Mouse (Mus musculus) stomach, embryonic 16.5 days (tissue): ENCODE measurements around the gene Gpx7. TPM values are rescaled to one million over a fixed set of nuclear protein-coding genes. Genes with fewer than 3 reads are reported as not detected.

Source experiments
- ATAC-seq: fragments of 200-750 bp; cut with Nextera tagmentation; 2 replicates; pipeline ENCODE4 v1.8.0; 2017; ENCODE audit warnings: moderate number of reproducible peaks, moderate TSS enrichment; ENCODE audit not compliant: insufficient read depth, low FRiP score
- H3K27ac ChIP-seq: fragments of 300-500 bp; sonication (generic); 2 replicates; pipeline ENCODE4 v1.5.1; 2014; ENCODE audit warnings: low read length
- H3K27me3 ChIP-seq: fragments of 300-500 bp; sonication (generic); 2 replicates; pipeline ENCODE4 v1.6.1; 2014; ENCODE audit warnings: low read length, control low read depth, mixed read lengths; ENCODE audit not compliant: control insufficient read depth, insufficient read depth
- H3K36me3 ChIP-seq: fragments of 300-500 bp; sonication (generic); 2 replicates; pipeline ENCODE4 v1.6.1; 2014; ENCODE audit warnings: low read length; ENCODE audit not compliant: control insufficient read depth, insufficient read depth
- H3K4me1 ChIP-seq: fragments of 300-500 bp; sonication (generic); 2 replicates; pipeline ENCODE4 v1.6.1; 2014; ENCODE audit warnings: low read length, control low read depth, mixed read lengths; ENCODE audit not compliant: control insufficient read depth, insufficient read depth
- H3K4me2 ChIP-seq: fragments of 300-500 bp; sonication (generic); 2 replicates; pipeline ENCODE4 v1.6.1; 2014; ENCODE audit warnings: low read depth, low read length, mixed read lengths
- H3K4me3 ChIP-seq: fragments of 300-500 bp; sonication (generic); replicated peaks from 2 replicates; pipeline ENCODE4 v1.5.1; 2014; ENCODE audit warnings: mild to moderate bottlenecking, low read length
- H3K9ac ChIP-seq: fragments of 300-500 bp; sonication (generic); 2 replicates; pipeline ENCODE4 v1.6.1; 2014; ENCODE audit warnings: low read length
- H3K9me3 ChIP-seq: fragments of 300-500 bp; sonication (generic); replicated peaks from 2 replicates; pipeline ENCODE4 v1.6.1; 2016; ENCODE audit warnings: low read length, control low read depth; ENCODE audit not compliant: control insufficient read depth
- WGBS: fragments of 180-500 bp; shearing (Covaris S2); extraction: QIAGEN DNeasy Blood & Tissue Kit; methylation state at CpG from one replicate; pipeline ENCODE4 v1.1.7; 2014; 5-methylcytosine and 5-hydroxymethylcytosine counted together
- polyA plus RNA-seq: library from polyadenylated mRNA; unstranded; fragments of >200 nt; fragmentation: Nextera tagmentation; extraction: Ambion mirVana; gene quantifications from 2 replicates; pipeline ENCODE4 v1.2.1, GENCODE M21; 2015

Gpx7 gene
- polyA plus RNA-seq: 63.3 and 66.6 TPM in 2 replicates

DNA sequence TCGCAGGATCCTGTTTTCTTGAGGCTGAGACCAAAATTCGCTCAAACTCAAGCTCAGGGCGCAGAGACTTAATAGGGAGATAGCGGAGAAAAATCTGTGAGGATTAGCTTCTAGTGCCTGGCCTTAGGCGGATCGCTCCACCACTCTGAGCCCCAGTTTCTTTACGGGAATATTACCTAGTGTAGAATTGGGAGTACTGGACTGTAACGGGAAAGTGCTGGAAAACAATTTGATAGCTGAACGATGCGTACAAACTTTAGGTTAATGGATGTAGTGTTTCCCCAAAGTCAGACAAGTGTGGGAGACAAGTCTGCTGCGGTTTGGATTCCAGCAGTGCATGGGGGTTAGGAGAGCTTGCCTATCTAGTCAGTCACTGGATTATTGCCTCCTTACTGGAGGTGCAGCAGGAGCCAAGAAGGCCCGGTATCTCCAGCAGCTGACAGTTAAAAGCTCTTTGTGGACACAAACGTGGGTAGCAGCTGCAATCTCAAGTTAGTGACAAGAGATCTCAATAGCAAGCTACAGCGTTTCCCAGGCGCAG lies at the start of gene Gpx7:
Gene Gpx7 (minus strand): TSS at position 101 of the 541 bp plus-strand sequence.
- Histone ChIP-seq H3K27ac (peak within 1 kb of the TSS; percentile 81), H3K36me3 (no peaks in the 10 kb centered on the region), H3K4me1 (peaks cover 9% of the 10 kb centered on the region), H3K9ac (peak within 1 kb of the TSS; percentile 87), H3K4me2 (peak within 1 kb of the TSS; percentile 76), H3K9me3 (no peaks in the 10 kb centered on the region), H3K27me3 (no peaks in the 10 kb centered on the region), H3K4me3 (peak within 1 kb of the TSS; percentile 56)
- 16% methylated on average over 15 of the region's 15 CpGs for WGBS
- ATAC-seq: 0 out of 2 replicates have a peak, but pooled peaks have one; percentile 16

DNA sequence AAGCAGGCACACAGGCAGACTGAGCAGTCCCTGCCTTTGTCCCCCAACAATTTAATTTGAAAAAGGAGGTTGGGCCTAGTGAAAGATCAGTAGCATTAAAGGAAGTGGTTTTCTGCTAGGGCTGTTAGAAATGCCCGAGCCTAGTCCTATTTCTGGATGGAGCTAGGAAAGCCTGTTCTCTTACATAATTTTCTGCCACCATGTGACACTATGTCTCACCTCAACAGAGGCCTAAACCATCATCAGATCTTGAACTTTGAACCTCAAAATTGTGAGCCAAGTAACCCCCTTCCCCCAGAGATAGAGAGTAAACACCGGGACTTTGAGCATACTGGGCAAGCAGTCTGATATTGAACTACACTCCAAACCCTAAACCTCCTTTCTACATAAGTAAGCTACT lies 49.3 kb upstream of the Gpx7 start:
- 48% methylated on average over 2 of the region's 2 CpGs for WGBS
- Histone ChIP-seq H3K4me3 (no peak overlapping the region), H3K4me2 (no peak overlapping the region), H3K27ac (peak overlapping the region; percentile 9; the same call in 1 of the 2 replicates), H3K9me3 (no peaks in the 10 kb centered on the region), H3K27me3 (no peaks in the 10 kb centered on the region), H3K9ac (no peak overlapping the region), H3K36me3 (no peaks in the 10 kb centered on the region), H3K4me1 (peaks cover 10% of the 10 kb centered on the region)
- ATAC-seq: no peak

DNA sequence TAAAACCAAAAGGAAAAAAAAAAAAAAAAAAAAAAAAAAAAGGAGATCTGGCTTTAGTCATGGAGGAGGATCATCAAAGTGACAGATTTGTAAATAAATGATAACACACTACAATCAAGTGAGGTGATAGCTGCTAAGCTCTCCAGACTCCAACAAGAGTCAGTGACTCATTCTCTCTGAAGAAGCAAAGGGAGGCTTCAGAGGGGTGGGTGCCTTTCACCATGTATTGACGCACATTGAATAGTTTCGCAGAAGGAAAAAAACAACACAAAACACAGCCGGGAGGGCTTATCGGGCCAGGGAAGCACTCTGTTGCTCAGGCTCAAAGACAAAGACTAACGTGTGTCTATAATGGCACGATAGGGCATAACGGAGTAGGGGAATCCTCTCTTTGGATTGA lies 41.3 kb upstream of the Gpx7 start:
- Histone ChIP-seq H3K9me3 (no peaks in the 10 kb centered on the region), H3K27ac (no peak overlapping the region), H3K4me1 (no peaks in the 10 kb centered on the region), H3K4me3 (no peak overlapping the region), H3K27me3 (no peaks in the 10 kb centered on the region), H3K9ac (no peak overlapping the region), H3K4me2 (no peak overlapping the region), H3K36me3 (no peaks in the 10 kb centered on the region)
- no peak for ATAC-seq
- 35% methylated on average over 7 of the region's 7 CpGs for WGBS

DNA sequence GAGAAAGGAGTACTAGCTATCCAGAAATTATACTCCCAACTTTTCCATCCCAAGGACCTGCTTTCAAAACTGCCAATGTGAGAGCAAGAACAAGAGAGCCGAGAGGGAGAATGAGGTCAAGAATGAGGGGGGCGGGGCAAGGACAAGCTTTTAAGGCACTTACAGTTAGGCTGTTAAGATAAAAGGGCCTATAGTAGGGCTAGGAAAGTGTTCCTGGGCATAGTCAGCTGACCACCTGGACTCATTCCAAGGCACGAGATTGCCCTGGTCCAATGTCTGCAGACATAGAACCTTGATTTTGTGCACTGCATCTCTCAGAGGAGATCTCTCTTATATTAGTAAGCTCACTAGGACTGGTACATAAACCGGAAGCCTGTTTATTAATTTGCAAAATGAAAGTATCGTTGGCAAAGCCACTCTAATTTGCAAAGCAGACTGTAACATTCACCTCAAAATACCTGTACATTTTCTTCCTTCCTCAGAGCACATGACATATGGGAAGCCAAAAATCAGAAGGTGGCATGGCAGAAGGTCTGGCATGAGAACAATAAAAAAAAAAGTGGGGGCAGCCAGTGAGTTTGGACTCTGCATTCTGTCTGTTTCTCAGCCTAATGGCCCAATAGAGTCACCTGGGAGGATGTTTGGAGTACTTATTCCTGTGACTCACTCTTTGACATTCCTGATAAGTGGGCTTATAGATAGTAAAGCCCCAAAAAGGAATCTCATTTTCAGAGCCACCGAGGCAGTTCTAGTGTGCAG lies 31.5 kb upstream of the Gpx7 start:
- Histone ChIP-seq H3K9me3 (no peaks in the 10 kb centered on the region), H3K4me2 (no peak overlapping the region), H3K36me3 (no peaks in the 10 kb centered on the region), H3K4me3 (no peak overlapping the region), H3K27ac (no peak overlapping the region), H3K27me3 (no peaks in the 10 kb centered on the region), H3K9ac (no peak overlapping the region), H3K4me1 (peaks cover 7% of the 10 kb centered on the region; the same call in 1 of the 2 replicates)
- ATAC-seq: no peak
- 49% methylated on average over 6 of the region's 6 CpGs for WGBS

DNA sequence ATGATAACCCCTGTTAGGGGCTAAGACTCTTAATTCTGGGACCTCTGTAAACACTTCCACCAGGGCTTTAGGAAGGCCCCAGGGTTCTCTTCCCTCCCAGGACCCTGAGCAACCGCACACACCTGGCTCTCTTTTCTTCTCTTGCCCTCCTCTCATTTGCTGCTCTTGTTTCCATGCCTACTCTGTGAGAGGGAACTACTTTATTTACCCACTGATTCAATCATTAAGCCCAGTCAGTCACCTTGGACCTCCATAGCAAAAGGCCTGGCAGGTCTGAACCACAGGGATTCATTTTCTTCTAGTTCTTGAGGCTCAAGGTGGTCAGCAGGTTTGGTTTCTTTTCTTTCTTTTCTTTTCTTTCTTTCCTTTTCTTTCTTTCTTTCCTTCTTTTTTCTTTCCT lies 29.5 kb upstream of the Gpx7 start:
- 82% methylated on average over 1 of the region's 1 CpGs for WGBS
- H3K27ac ChIP-seq: no peak overlapping the region

DNA sequence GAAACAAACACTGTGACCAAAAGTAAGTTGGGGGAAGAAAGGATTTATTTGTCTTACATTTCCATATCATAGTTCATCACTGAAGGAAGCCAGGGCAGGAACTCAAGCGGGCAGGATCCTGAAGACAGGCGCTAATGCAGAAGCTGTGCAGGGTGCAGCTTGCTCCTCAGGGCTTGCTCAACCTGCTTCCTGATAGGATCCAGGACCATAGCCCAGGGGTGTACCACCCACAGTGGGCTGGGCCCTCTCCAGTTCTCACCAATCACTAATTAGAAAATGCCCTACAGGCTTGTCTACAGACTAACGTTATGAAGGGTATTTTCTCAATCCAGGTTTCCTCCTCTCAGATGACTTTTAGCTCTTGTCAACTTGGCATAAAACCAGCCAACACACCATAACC lies 28.9 kb upstream of the Gpx7 start:
- H3K9me3 ChIP-seq: no peaks in the 10 kb centered on the region
- no peak overlapping the region for H3K4me2 ChIP-seq
- peaks cover 18% of the 10 kb centered on the region for H3K4me1 ChIP-seq
- H3K4me3 ChIP-seq: no peak overlapping the region
- no peaks in the 10 kb centered on the region for H3K36me3 ChIP-seq
- H3K27ac ChIP-seq: no peak overlapping the region
- ATAC-seq: no peak
- WGBS: 54% methylated on average over 3 of the region's 3 CpGs
- no peak overlapping the region for H3K9ac ChIP-seq
- H3K27me3 ChIP-seq: no peaks in the 10 kb centered on the region

More for the DNA sequence above, 29.5 kb upstream of the Gpx7 start:
- no peak overlapping the region for H3K4me2 ChIP-seq
- H3K9me3 ChIP-seq: no peaks in the 10 kb centered on the region
- H3K4me3 ChIP-seq: no peak overlapping the region
- no peaks in the 10 kb centered on the region for H3K36me3 ChIP-seq
- H3K27me3 ChIP-seq: no peaks in the 10 kb centered on the region
- no peak overlapping the region for H3K9ac ChIP-seq
- peaks cover 16% of the 10 kb centered on the region for H3K4me1 ChIP-seq
- ATAC-seq: peak; percentile 25; the same call in 1 of the 2 replicates

DNA sequence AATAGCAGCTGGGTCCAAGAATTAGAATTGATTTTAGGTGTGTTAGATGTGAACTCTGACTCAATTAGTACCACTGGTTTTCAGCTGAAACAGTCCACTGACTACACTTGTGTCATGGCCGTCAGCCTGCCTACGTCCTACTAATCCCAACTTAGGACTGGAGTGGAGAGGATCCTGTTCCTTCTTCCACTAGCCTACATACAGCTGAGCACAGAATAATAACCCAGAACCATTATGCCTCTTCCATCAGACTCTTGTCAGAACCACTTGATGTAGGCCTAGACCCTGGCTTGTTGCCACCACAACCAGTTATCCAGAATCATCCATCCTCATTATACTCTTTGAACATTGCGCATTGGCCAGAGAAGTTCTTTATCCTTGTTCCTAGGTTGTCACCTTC lies 28.0 kb upstream of the Gpx7 start:
- no peaks in the 10 kb centered on the region for H3K36me3 ChIP-seq
- no peaks in the 10 kb centered on the region for H3K9me3 ChIP-seq
- ATAC-seq: no peak
- no peak overlapping the region for H3K9ac ChIP-seq
- H3K27me3 ChIP-seq: no peaks in the 10 kb centered on the region
- no peak overlapping the region for H3K4me3 ChIP-seq
- H3K4me2 ChIP-seq: no peak overlapping the region
- H3K4me1 ChIP-seq: peaks cover 18% of the 10 kb centered on the region
- 94% methylated on average over 3 of the region's 3 CpGs for WGBS
- no peak overlapping the region for H3K27ac ChIP-seq

DNA sequence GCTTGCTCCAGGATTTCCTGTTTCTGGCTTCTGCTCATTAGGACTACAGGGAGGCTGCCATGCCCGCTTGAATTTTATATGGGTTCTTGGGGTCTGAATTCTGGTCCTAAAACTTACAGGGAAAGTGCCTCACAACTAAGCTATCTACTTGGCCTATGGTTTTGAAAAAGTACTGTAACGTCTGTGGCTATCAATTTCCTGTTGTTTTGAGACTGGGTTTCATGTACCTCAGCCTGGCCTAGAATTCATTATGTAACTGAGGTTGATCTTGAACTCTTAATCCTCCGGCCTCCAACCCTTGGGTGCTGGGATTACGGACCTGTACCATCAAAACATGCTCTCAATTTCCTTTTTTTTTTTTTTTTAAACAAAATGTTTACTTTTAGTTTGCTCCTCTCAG lies 27.5 kb upstream of the Gpx7 start:
- no peak for ATAC-seq
- Histone ChIP-seq H3K4me2 (no peak overlapping the region), H3K27ac (no peak overlapping the region)

DNA sequence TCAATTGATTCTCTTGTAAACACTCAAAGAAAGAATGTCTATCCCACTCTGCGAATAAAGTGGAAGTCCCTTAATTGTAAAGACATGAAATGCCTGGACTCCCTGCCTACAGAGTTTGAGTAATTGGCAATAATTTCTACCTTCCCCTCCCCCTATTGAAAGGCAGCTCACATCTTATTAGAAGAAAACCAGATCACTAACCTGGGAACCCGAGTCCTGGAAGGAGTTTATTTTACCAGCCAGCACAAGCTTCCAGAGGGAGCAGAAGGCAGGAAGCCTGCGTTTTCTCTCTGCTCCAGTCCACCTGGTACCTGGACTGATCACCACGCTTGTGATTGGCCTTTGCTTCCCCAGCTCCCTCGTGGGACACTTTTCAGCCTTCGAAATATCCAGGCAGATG lies 26.6 kb upstream of the Gpx7 start:
- 14% methylated on average over 6 of the region's 6 CpGs for WGBS
- no peaks in the 10 kb centered on the region for H3K36me3 ChIP-seq
- 0 out of 2 replicates have a peak overlapping the region, but pooled peaks have one; percentile 6 for H3K4me2 ChIP-seq
- H3K27ac ChIP-seq: no peak overlapping the region
- H3K9ac ChIP-seq: no peak overlapping the region
- peaks cover 18% of the 10 kb centered on the region for H3K4me1 ChIP-seq
- no peak overlapping the region for H3K4me3 ChIP-seq
- no peaks in the 10 kb centered on the region for H3K9me3 ChIP-seq
- ATAC-seq: peak; percentile 53; the same call in 1 of the 2 replicates
- H3K27me3 ChIP-seq: no peaks in the 10 kb centered on the region

More for the DNA sequence above, 27.5 kb upstream of the Gpx7 start:
- no peaks in the 10 kb centered on the region for H3K27me3 ChIP-seq
- no peaks in the 10 kb centered on the region for H3K36me3 ChIP-seq
- no peak overlapping the region for H3K9ac ChIP-seq
- no peaks in the 10 kb centered on the region for H3K9me3 ChIP-seq
- H3K4me1 ChIP-seq: peaks cover 18% of the 10 kb centered on the region
- WGBS: 64% methylated on average over 4 of the region's 4 CpGs
- H3K4me3 ChIP-seq: no peak overlapping the region
